Mouse (Mus musculus): ENCODE results near the gene Hmg20a.

Hmg20a gene

GRCm38 (mm10) chr9:56527951-56528350, 109.5 kb downstream of the Hmg20a start:
- DNase-seq (ENCODE audit: low spot score) = no peak

- DNase-seq (ENCODE audit: low spot score) = no peak
Observed at GRCm38 (mm10) chr9:56531991-56532390, 113.6 kb downstream of the Hmg20a start.

GRCm38 (mm10) chr9:56533916-56534315, 115.5 kb downstream of the Hmg20a start:
- no peak for DNase-seq (ENCODE audit: low spot score)

GRCm38 (mm10) chr9:56534727-56535126, 116.3 kb downstream of the Hmg20a start:
- DNase-seq (ENCODE audit: low spot score) = no peak

- no peak for DNase-seq (ENCODE audit: low spot score)
Observed at GRCm38 (mm10) chr9:56535361-56535760, 117.0 kb downstream of the Hmg20a start.

- DNase-seq (ENCODE audit: low spot score) = no peak
Observed at GRCm38 (mm10) chr9:56540051-56540450, 121.6 kb downstream of the Hmg20a start.

GRCm38 (mm10) chr9:56544687-56545475, 126.5 kb downstream of the Hmg20a start:
- DNase-seq (ENCODE audit: low spot score) = no peak
